Mouse (Mus musculus) kidney, embryonic 15.5 days (tissue): Measurements from ENCODE around the gene Icam5. TPM values are rescaled to one million over a fixed set of nuclear protein-coding genes. Genes with fewer than 3 reads are reported as not detected.

Source experiments
- ATAC-seq: fragments of 200-750 bp; cut with Nextera tagmentation; replicated peaks from 2 replicates; pipeline ENCODE4 v1.8.0; 2017; ENCODE audit warnings: moderate TSS enrichment; ENCODE audit not compliant: low FRiP score
- H3K27ac ChIP-seq: fragments of 300-500 bp; sonication (generic); 2 replicates; pipeline ENCODE4 v1.5.1; 2015; ENCODE audit warnings: mild to moderate bottlenecking, inconsistent platforms
- H3K27me3 ChIP-seq: fragments of 300-500 bp; sonication (generic); 2 replicates; pipeline ENCODE4 v1.6.1; 2015; ENCODE audit warnings: inconsistent platforms
- H3K36me3 ChIP-seq: fragments of 300-500 bp; sonication (generic); 2 replicates; pipeline ENCODE4 v1.6.1; 2015; ENCODE audit warnings: inconsistent platforms
- H3K4me1 ChIP-seq: fragments of 300-500 bp; sonication (generic); 2 replicates; pipeline ENCODE4 v1.6.1; 2015; ENCODE audit warnings: inconsistent platforms
- H3K4me2 ChIP-seq: fragments of 300-500 bp; sonication (generic); 2 replicates; pipeline ENCODE4 v1.6.1; 2015; ENCODE audit warnings: moderate library complexity, mild to moderate bottlenecking, inconsistent platforms
- H3K4me3 ChIP-seq: fragments of 300-500 bp; sonication (generic); replicated peaks from 2 replicates; pipeline ENCODE4 v1.5.1; 2015; ENCODE audit warnings: mild to moderate bottlenecking, inconsistent platforms
- H3K9ac ChIP-seq: fragments of 300-500 bp; sonication (generic); 2 replicates; pipeline ENCODE4 v1.6.1; 2015; ENCODE audit warnings: mild to moderate bottlenecking, inconsistent platforms
- H3K9me3 ChIP-seq: fragments of 300-500 bp; sonication (generic); replicated peaks from 2 replicates; pipeline ENCODE4 v1.6.1; 2016; ENCODE audit warnings: inconsistent platforms
- WGBS: fragments of 180-500 bp; shearing (Covaris S2); methylation state at CpG from one replicate; pipeline ENCODE4 v1.1.7; 2015; ENCODE audit warnings: mixed read lengths; 5-methylcytosine and 5-hydroxymethylcytosine counted together
- polyA plus RNA-seq: library from polyadenylated mRNA; unstranded; fragments of >200 nt; fragmentation: Nextera tagmentation; extraction: Ambion mirVana; gene quantifications from 2 replicates; pipeline ENCODE4 v1.2.1, GENCODE M21; 2015

Gene Icam5
- polyA plus RNA-seq, 1 experiment from 2014 or later, result 0.38 TPM

GRCm38 (mm10) chr9:21029291-21030054, 2.4 kb upstream of the Icam5 start, which contains the start of gene Icam4:
Gene Icam4 (plus strand): TSS chr9:21029373.
- peak within 1 kb of the TSS; percentile 98 for H3K4me2 ChIP-seq
- H3K27ac ChIP-seq, result no peak within 1 kb of the TSS
- peaks cover 50% of the 10 kb centered on the region for H3K4me1 ChIP-seq
- peak within 1 kb of the TSS; percentile 46 for H3K9ac ChIP-seq
- H3K36me3 ChIP-seq, result no peaks in the 10 kb centered on the region
- H3K9me3 ChIP-seq, result no peaks in the 10 kb centered on the region
- WGBS, result 3% methylated on average over 37 of the region's 37 CpGs
- H3K4me3 ChIP-seq, result peak within 1 kb of the TSS; percentile 58
- peaks cover 59% of the 10 kb centered on the region for H3K27me3 ChIP-seq
- peak; percentile 34; the same call in 1 of the 2 replicates for ATAC-seq

- Histone ChIP-seq H3K27me3 (peaks cover 66% of the 10 kb centered on the region), H3K9ac (no peak overlapping the region), H3K4me1 (peaks cover 57% of the 10 kb centered on the region), H3K36me3 (no peaks in the 10 kb centered on the region), H3K27ac (no peak overlapping the region), H3K4me3 (peak overlapping the region; percentile 58), H3K4me2 (peak overlapping the region; percentile 98), H3K9me3 (no peaks in the 10 kb centered on the region)
- WGBS, result 23% methylated on average over 22 of the region's 22 CpGs
- no peak for ATAC-seq
These were observed 1.7 kb upstream of the Icam5 start for GRCm38 (mm10) chr9:21030055-21030600.

- H3K4me1 ChIP-seq, result peaks cover 62% of the 10 kb centered on the region
- peak overlapping the region; percentile 41; the same call in 1 of the 2 replicates for H3K27ac ChIP-seq
- H3K9ac ChIP-seq, result no peak overlapping the region; the same call in 1 of the 2 replicates
- peaks cover 73% of the 10 kb centered on the region for H3K27me3 ChIP-seq
- WGBS, result 0% methylated on average over 13 of the region's 13 CpGs
- peak overlapping the region; percentile 98 for H3K4me2 ChIP-seq
- peak overlapping the region; percentile 58 for H3K4me3 ChIP-seq
- peak; percentile 61 for ATAC-seq
- H3K36me3 ChIP-seq, result no peaks in the 10 kb centered on the region
- H3K9me3 ChIP-seq, result no peaks in the 10 kb centered on the region
These were observed 1.1 kb upstream of the Icam5 start for GRCm38 (mm10) chr9:21030781-21031250.

GRCm38 (mm10) chr9:21031251-21031895, 500 bp upstream of the Icam5 start:
- peak; percentile 34 for ATAC-seq

GRCm38 (mm10) chr9:21032491-21032890, 618 bp downstream of the Icam5 start:
- Histone ChIP-seq H3K4me2 (peak overlapping the region; percentile 98), H3K9me3 (no peaks in the 10 kb centered on the region), H3K27me3 (peaks cover 81% of the 10 kb centered on the region), H3K4me1 (peaks cover 79% of the 10 kb centered on the region), H3K9ac (0 out of 2 replicates have a peak overlapping the region, but pooled peaks have one; percentile 2), H3K27ac (no peak overlapping the region), H3K4me3 (peak overlapping the region; percentile 58), H3K36me3 (no peaks in the 10 kb centered on the region)
- WGBS, result 2% methylated on average over 7 of the region's 7 CpGs
- no peak for ATAC-seq

More at GRCm38 (mm10) chr9:21031251-21031895, 500 bp upstream of the Icam5 start:
- Histone ChIP-seq H3K27ac (peak overlapping the region; percentile 41; the same call in 1 of the 2 replicates), H3K27me3 (peaks cover 78% of the 10 kb centered on the region), H3K9ac (no peak overlapping the region; the same call in 1 of the 2 replicates), H3K4me3 (peak overlapping the region; percentile 58), H3K4me1 (peaks cover 68% of the 10 kb centered on the region), H3K36me3 (no peaks in the 10 kb centered on the region), H3K9me3 (no peaks in the 10 kb centered on the region), H3K4me2 (peak overlapping the region; percentile 98)
- WGBS, result under 1% methylated on average over 36 of the region's 36 CpGs

- H3K36me3 ChIP-seq, result no peaks in the 10 kb centered on the region
- no peak overlapping the region for H3K27ac ChIP-seq
- under 1% methylated on average over 34 of the region's 34 CpGs for WGBS
- H3K4me1 ChIP-seq, result peaks cover 85% of the 10 kb centered on the region
- peak; percentile 74 for ATAC-seq
- no peaks in the 10 kb centered on the region for H3K9me3 ChIP-seq
- H3K4me2 ChIP-seq, result peak overlapping the region; percentile 98
- H3K9ac ChIP-seq, result peak overlapping the region; percentile 25
- peaks cover 84% of the 10 kb centered on the region for H3K27me3 ChIP-seq
- H3K4me3 ChIP-seq, result peak overlapping the region; percentile 58
These were observed 1.3 kb downstream of the Icam5 start for GRCm38 (mm10) chr9:21033136-21033535.

GRCm38 (mm10) chr9:21034481-21035085, 2.7 kb downstream of the Icam5 start:
- Histone ChIP-seq H3K4me2 (peak overlapping the region; percentile 24; the same call in 1 of the 2 replicates), H3K4me3 (peak overlapping the region; percentile 12), H3K36me3 (no peaks in the 10 kb centered on the region), H3K27ac (no peak overlapping the region), H3K9ac (no peak overlapping the region), H3K9me3 (no peaks in the 10 kb centered on the region), H3K27me3 (peaks cover 86% of the 10 kb centered on the region), H3K4me1 (peaks cover 84% of the 10 kb centered on the region)
- ATAC-seq, result no peak
- 5% methylated on average over 17 of the region's 17 CpGs for WGBS

GRCm38 (mm10) chr9:21035586-21035985, 3.7 kb downstream of the Icam5 start:
- no peaks in the 10 kb centered on the region for H3K36me3 ChIP-seq
- ATAC-seq, result no peak
- peaks cover 78% of the 10 kb centered on the region for H3K4me1 ChIP-seq
- H3K4me3 ChIP-seq, result no peak overlapping the region
- 23% methylated on average over 9 of the region's 9 CpGs for WGBS
- no peak overlapping the region for H3K4me2 ChIP-seq
- H3K9ac ChIP-seq, result no peak overlapping the region
- H3K9me3 ChIP-seq, result no peaks in the 10 kb centered on the region
- no peak overlapping the region for H3K27ac ChIP-seq
- peaks cover 89% of the 10 kb centered on the region for H3K27me3 ChIP-seq

- Histone ChIP-seq H3K4me3 (peak overlapping the region; percentile 44; the same call in 1 of the 2 replicates), H3K4me1 (peaks cover 77% of the 10 kb centered on the region), H3K36me3 (no peaks in the 10 kb centered on the region), H3K9ac (no peak overlapping the region), H3K9me3 (no peaks in the 10 kb centered on the region), H3K4me2 (peak overlapping the region; percentile 72; the same call in 1 of the 2 replicates), H3K27me3 (peaks cover 89% of the 10 kb centered on the region), H3K27ac (no peak overlapping the region)
- 6% methylated on average over 20 of the region's 20 CpGs for WGBS
- ATAC-seq, result no peak
These were observed 4.3 kb downstream of the Icam5 start for GRCm38 (mm10) chr9:21036161-21036560.

GRCm38 (mm10) chr9:21036666-21037065, 4.8 kb downstream of the Icam5 start:
- Histone ChIP-seq H3K4me1 (peaks cover 74% of the 10 kb centered on the region), H3K9me3 (no peaks in the 10 kb centered on the region), H3K9ac (no peak overlapping the region), H3K27ac (no peak overlapping the region), H3K4me3 (peak overlapping the region; percentile 44), H3K27me3 (peaks cover 87% of the 10 kb centered on the region), H3K36me3 (no peaks in the 10 kb centered on the region), H3K4me2 (peak overlapping the region; percentile 72)
- no peak for ATAC-seq
- 2% methylated on average over 22 of the region's 22 CpGs for WGBS

- ATAC-seq, result no peak; the same call in 1 of the 2 replicates
- H3K4me2 ChIP-seq, result peak overlapping the region; percentile 72
- peaks cover 66% of the 10 kb centered on the region for H3K4me1 ChIP-seq
- no peaks in the 10 kb centered on the region for H3K36me3 ChIP-seq
- 0 out of 2 replicates have a peak overlapping the region, but pooled peaks have one; percentile 21 for H3K9ac ChIP-seq
- no peaks in the 10 kb centered on the region for H3K9me3 ChIP-seq
- WGBS, result 1% methylated on average over 31 of the region's 31 CpGs
- peaks cover 79% of the 10 kb centered on the region for H3K27me3 ChIP-seq
- H3K27ac ChIP-seq, result no peak overlapping the region
- peak overlapping the region; percentile 44 for H3K4me3 ChIP-seq
These were observed 5.6 kb downstream of the Icam5 start for GRCm38 (mm10) chr9:21037481-21037891.
